ENCODE assay signal across 11 mouse cellular contexts in genomic region chr10:87597075-87597677, GRCm38 (mm10).
A peak's percentile ranks its signal among the peaks of the same experiment; 100 is the strongest.
DNase-seq lines count a peak whose midpoint lies in the region; ATAC-seq and TF ChIP-seq lines count a peak whose summit lies in the region.
"Had no signal": no experiment of that assay in that cellular context is flagged by ENCODE, and none has a peak within 500 bp of the region (broad histone marks: within the 10 kb centered on the region; RNA-seq: fewer than 3 reads in every experiment).

No protein-coding gene starts in this region.

- no peak overlapping the region for H3K9ac ChIP-seq in forebrain, embryonic 14.5 days (ENCODE audit: low read length)
- H3K9ac ChIP-seq in forebrain, embryonic 16.5 days (replicated peaks; ENCODE audit: low read depth, low read length), result no peak overlapping the region
- no peak overlapping the region for H3K9ac ChIP-seq in neural tube, embryonic 14.5 days (replicated peaks; ENCODE audit: low read depth, low read length)
- H3K9ac ChIP-seq: limb, embryonic 12.5 days had no signal

- no peaks in the 10 kb centered on the region for H3K9me3 ChIP-seq in forebrain, embryonic 14.5 days (replicated peaks; ENCODE audit: control insufficient read depth, low read length)
- no peaks in the 10 kb centered on the region for H3K9me3 ChIP-seq in forebrain, embryonic 10.5 days
- H3K9me3 ChIP-seq in forebrain, embryonic 16.5 days (ENCODE audit: control insufficient read depth, low read length), result no peaks in the 10 kb centered on the region
- no peaks in the 10 kb centered on the region for H3K9me3 ChIP-seq in neural tube, embryonic 14.5 days (ENCODE audit: control insufficient read depth, low read length)
- H3K9me3 ChIP-seq: limb, embryonic 12.5 days; megakaryocyte, embryonic 14.5 days had no signal

- WGBS in forebrain, embryonic 14.5 days, result 54% methylated on average over 9 of the region's 9 CpGs
- WGBS in forebrain, embryonic 10.5 days, result 73% methylated on average over 9 of the region's 9 CpGs
- WGBS in forebrain, embryonic 16.5 days, result 54% methylated on average over 9 of the region's 9 CpGs
- 40% methylated on average over 9 of the region's 9 CpGs for WGBS in neural tube, embryonic 14.5 days
- 57% methylated on average over 9 of the region's 9 CpGs for whole genome bisulfite sequencing in kidney, adult 2 months

- H3K27me3 ChIP-seq in forebrain, embryonic 14.5 days (replicated peaks; ENCODE audit: control insufficient read depth, insufficient read depth, low read length), result no peaks in the 10 kb centered on the region
- no peaks in the 10 kb centered on the region for H3K27me3 ChIP-seq in forebrain, embryonic 10.5 days (ENCODE audit: poor library complexity, severe bottlenecking)
- H3K27me3 ChIP-seq in forebrain, embryonic 16.5 days (replicated peaks; ENCODE audit: control insufficient read depth, insufficient read depth, low read length), result no peaks in the 10 kb centered on the region
- no peaks in the 10 kb centered on the region for H3K27me3 ChIP-seq in neural tube, embryonic 14.5 days (ENCODE audit: control insufficient read depth, insufficient read depth, low read length)
- no peaks in the 10 kb centered on the region for H3K27me3 ChIP-seq in kidney, adult 2 months (replicated peaks; ENCODE audit: control insufficient read depth, insufficient read depth, low read length)
- H3K27me3 ChIP-seq: limb, embryonic 12.5 days; megakaryocyte, embryonic 14.5 days had no signal

- no peak overlapping the region for H3K4me3 ChIP-seq in forebrain, embryonic 14.5 days (ENCODE audit: low read depth, low read length)
- H3K4me3 ChIP-seq in forebrain, embryonic 10.5 days, result no peak overlapping the region
- H3K4me3 ChIP-seq in forebrain, embryonic 16.5 days (replicated peaks; ENCODE audit: low read length), result no peak overlapping the region
- no peak overlapping the region for H3K4me3 ChIP-seq in neural tube, embryonic 14.5 days (ENCODE audit: low read depth, low read length)
- no peak overlapping the region for H3K4me3 ChIP-seq in kidney, adult 2 months (ENCODE audit: insufficient read depth, low read depth, low read length)
- H3K4me3 ChIP-seq: erythroblast, embryonic 14.5 days; limb, embryonic 12.5 days had no signal

- no peak for TF ChIP-seq CTCF in kidney, adult 2 months (conservative IDR thresholded peaks at IDR 0.05; ENCODE audit: insufficient read depth, insufficient read length, low read depth, low read length)

- no peak overlapping the region for H3K27ac ChIP-seq in forebrain, embryonic 14.5 days (ENCODE audit: low read depth, low read length)
- H3K27ac ChIP-seq in forebrain, embryonic 10.5 days, result no peak overlapping the region
- H3K27ac ChIP-seq in forebrain, embryonic 16.5 days (ENCODE audit: low read length), result no peak overlapping the region
- H3K27ac ChIP-seq in neural tube, embryonic 14.5 days (ENCODE audit: low read depth, low read length), result no peak overlapping the region
- no peak overlapping the region for H3K27ac ChIP-seq in kidney, adult 2 months (ENCODE audit: insufficient read depth, low read depth, low read length)
- H3K27ac ChIP-seq: limb, embryonic 12.5 days had no signal

- H3K36me3 ChIP-seq in forebrain, embryonic 14.5 days (ENCODE audit: control insufficient read depth, insufficient read depth, low read length), result no peaks in the 10 kb centered on the region
- H3K36me3 ChIP-seq in forebrain, embryonic 10.5 days (replicated peaks), result no peaks in the 10 kb centered on the region
- no peaks in the 10 kb centered on the region for H3K36me3 ChIP-seq in forebrain, embryonic 16.5 days (ENCODE audit: control insufficient read depth, insufficient read depth)
- H3K36me3 ChIP-seq in neural tube, embryonic 14.5 days (ENCODE audit: control insufficient read depth, insufficient read depth, low read length), result no peaks in the 10 kb centered on the region
- H3K36me3 ChIP-seq in kidney, adult 2 months (ENCODE audit: control insufficient read depth, insufficient read depth, low read length), result no peaks in the 10 kb centered on the region
- H3K36me3 ChIP-seq: limb, embryonic 12.5 days had no signal

- peak; percentile 44; the same call in 1 of the 2 replicates for ATAC-seq in forebrain, embryonic 14.5 days
- peak; percentile 75 for ATAC-seq in forebrain, embryonic 16.5 days
- peak; percentile 69 for ATAC-seq in neural tube, embryonic 14.5 days (ENCODE audit: low read depth)

- H3K4me2 ChIP-seq in forebrain, embryonic 14.5 days (ENCODE audit: low read length), result no peak overlapping the region
- peak overlapping the region; percentile 10; the same call in 1 of the 2 replicates for H3K4me2 ChIP-seq in forebrain, embryonic 16.5 days (ENCODE audit: low read length)
- H3K4me2 ChIP-seq in neural tube, embryonic 14.5 days (ENCODE audit: low read depth, low read length), result no peak overlapping the region
- H3K4me2 ChIP-seq: limb, embryonic 12.5 days had no signal

- DNase-seq in forebrain, embryonic 14.5 days (ENCODE audit: low spot score), result peak; percentile 6
- DNase-seq in forebrain, embryonic 10.5 days (ENCODE audit: extremely low spot score, low spot score), result no peak
- peak; percentile 17 to 54 for DNase-seq in layer of hippocampus, postnatal 14 days (ENCODE audit: low spot score in 2 of 2)
- no peak for DNase-seq in kidney, adult 2 months
- DNase-seq in cerebellum, adult 18-20 months, result no peak
- DNase-seq in thymus, postnatal 4 days, result no peak

- no peaks in the 10 kb centered on the region for H3K4me1 ChIP-seq in forebrain, embryonic 14.5 days (ENCODE audit: control insufficient read depth, insufficient read depth, low read length)
- 0 out of 2 replicates have a peak, but pooled peaks cover 10% of the 10 kb centered on the region for H3K4me1 ChIP-seq in forebrain, embryonic 10.5 days
- H3K4me1 ChIP-seq in forebrain, embryonic 16.5 days (replicated peaks; ENCODE audit: control insufficient read depth, insufficient read depth, low read length), result peaks cover 3% of the 10 kb centered on the region; the same call in 1 of the 2 replicates
- H3K4me1 ChIP-seq in neural tube, embryonic 14.5 days (ENCODE audit: control insufficient read depth, insufficient read depth, low read length), result no peaks in the 10 kb centered on the region
- no peaks in the 10 kb centered on the region for H3K4me1 ChIP-seq in kidney, adult 2 months (ENCODE audit: control insufficient read depth, insufficient read depth, low read length)
- H3K4me1 ChIP-seq: limb, embryonic 12.5 days; megakaryocyte, embryonic 14.5 days had no signal

- no peak for TF ChIP-seq POLR2A in kidney, adult 2 months (IDR thresholded peaks at IDR 0.05; ENCODE audit: low read depth, low read length)

Comparison
In these comparisons a context has a peak if more than half of its experiments do, and no peak if none do; other contexts are left out.
1. DNase-seq: peak in forebrain, embryonic 14.5 days (single experiment) and layer of hippocampus, postnatal 14 days (2 of 2); none in forebrain, embryonic 10.5 days (single experiment), kidney, adult 2 months (single experiment), cerebellum, adult 18-20 months (0 of 2) and thymus, postnatal 4 days (single experiment).
2. Peak in every context shown above with its lines, with median percentiles within 50 percentile points of each other: ATAC-seq.